Comparison of ENCODE assay signal across 8 mouse cellular contexts in the genomic region with DNA sequence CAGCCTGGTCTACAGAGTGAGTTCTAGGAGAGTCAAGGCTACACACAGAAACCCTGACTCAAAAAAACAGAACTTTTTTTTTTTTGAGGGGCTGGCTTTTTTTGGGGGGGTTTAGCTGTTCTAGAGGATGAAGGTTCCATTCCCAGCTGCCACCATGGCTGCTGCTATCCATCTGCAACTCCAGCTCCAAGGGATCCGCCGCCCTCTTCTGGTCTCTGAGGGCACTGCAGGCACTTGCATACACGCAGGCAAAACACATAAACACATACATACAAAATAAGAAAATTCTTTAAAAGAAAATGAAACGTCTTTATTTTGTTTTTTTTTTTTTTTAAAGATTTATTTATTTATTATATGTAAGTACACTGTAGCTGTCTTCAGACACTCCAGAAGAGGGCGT. TPM values are rescaled to one million over a fixed set of nuclear protein-coding genes. Genes with fewer than 3 reads are reported as not detected.
DNase-seq lines count a peak whose midpoint lies in the region.

No protein-coding gene starts in this region.

- peak; percentile 42 for DNase-seq in gastrocnemius, adult 18-20 months (ENCODE audit: low spot score)
- no peak for DNase-seq in gastrocnemius, postnatal 25 days
- DNase-seq in ovary, postnatal 36 days (ENCODE audit: low spot score), result peak; percentile 39
- DNase-seq in ovary, adult 18-20 months (ENCODE audit: low spot score), result no peak
- peak; percentile 58 for DNase-seq in c-Kit-positive CD71-negative TER-119-negative erythroid progenitor cells, embryonic 14.5 days (ENCODE audit: low read depth)
- DNase-seq in kidney, postnatal 25 days, result peak; percentile 55 to 78
- DNase-seq in retina, embryonic 14.5 days (ENCODE audit: low spot score), result peak; percentile 47
- DNase-seq in MN1 (ENCODE audit: low spot score), result no peak

RNA-seq across cellular contexts. Expression of gene Eif4h, which starts 11.6 kb away (rescaled TPM):
- total RNA-seq in gastrocnemius, adult 18-20 months (2021), result 10 to 100 TPM; 84.8 to 94.1 TPM
- 10 to 100 TPM; 85.7 to 97.7 TPM for total RNA-seq in gastrocnemius, postnatal 25 days (2021)

RNA-seq across cellular contexts. Expression of gene Lat2, which starts 36.1 kb away (rescaled TPM):
- under 1 TPM; 0.57 to 0.83 TPM for total RNA-seq in gastrocnemius, adult 18-20 months (2021)
- under 1 TPM; 0.41 to 0.99 TPM for total RNA-seq in gastrocnemius, postnatal 25 days (2021)

RNA-seq across cellular contexts. Expression of gene Limk1, which starts 37.5 kb away (rescaled TPM):
- total RNA-seq in gastrocnemius, adult 18-20 months (2021), result 1 to 10 TPM; 1.4 to 1.8 TPM
- total RNA-seq in gastrocnemius, postnatal 25 days (2021), result 1 to 10 TPM; 2.7 to 2.8 TPM

Comparison
In these comparisons a context has a peak if more than half of its experiments do, and no peak if none do; other contexts are left out.
1. DNase-seq: peak in gastrocnemius, adult 18-20 months (single experiment), ovary, postnatal 36 days (single experiment), c-Kit-positive CD71-negative TER-119-negative erythroid progenitor cells, embryonic 14.5 days (single experiment), kidney, postnatal 25 days (2 of 2) and retina, embryonic 14.5 days (single experiment); none in gastrocnemius, postnatal 25 days (single experiment), ovary, adult 18-20 months (single experiment) and MN1 (single experiment).